In the genomic region with DNA sequence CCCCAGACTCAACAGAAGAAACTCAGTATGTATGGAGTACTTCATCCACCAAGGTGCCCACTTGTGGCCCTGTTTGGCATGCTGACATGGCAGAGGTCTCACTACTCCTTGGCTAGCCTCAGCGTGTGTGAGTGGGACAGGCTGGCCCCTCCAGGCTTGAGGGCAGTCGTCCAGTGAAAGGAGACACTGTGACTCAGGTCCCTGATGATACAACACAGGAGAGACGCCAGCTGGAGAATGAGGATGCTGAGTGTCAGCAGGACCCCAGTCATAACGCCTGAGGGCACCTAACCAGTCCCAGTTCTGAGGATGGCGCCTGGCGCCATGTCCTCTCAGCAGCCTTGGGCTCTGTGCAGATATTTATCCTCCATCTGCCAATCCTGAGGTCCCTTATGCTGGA, we compare ENCODE assay signal across 25 mouse cellular contexts.
DNase-seq lines count a peak whose midpoint lies in the region; ATAC-seq and TF ChIP-seq lines count a peak whose summit lies in the region.
"Had no signal": no experiment of that assay in that cellular context is flagged by ENCODE, and none has a peak within 500 bp of the region (broad histone marks: within the 10 kb centered on the region; RNA-seq: fewer than 3 reads in every experiment).

No protein-coding gene starts in this region.

- peaks cover 30% of the 10 kb centered on the region for H3K4me1 ChIP-seq in cerebellum, adult 2 months (ENCODE audit: control insufficient read depth, insufficient read depth, low read length)
- no peaks in the 10 kb centered on the region for H3K4me1 ChIP-seq in kidney, postnatal 0 days (replicated peaks; ENCODE audit: insufficient read depth, low read length)
- H3K4me1 ChIP-seq in stomach, embryonic 16.5 days (ENCODE audit: control insufficient read depth, insufficient read depth, low read length): peaks cover 8% of the 10 kb centered on the region
- H3K4me1 ChIP-seq: forebrain, embryonic 13.5 days; midbrain, embryonic 12.5 days; neural tube, embryonic 13.5 days had no signal

- TF ChIP-seq POLR2A in cerebellum, adult 2 months (IDR thresholded peaks at IDR 0.05; ENCODE audit: borderline replicate concordance, insufficient read depth, low read length): no peak

- H3K9me3 ChIP-seq in kidney, postnatal 0 days (replicated peaks; ENCODE audit: low read length): no peaks in the 10 kb centered on the region
- no peaks in the 10 kb centered on the region for H3K9me3 ChIP-seq in stomach, embryonic 16.5 days (replicated peaks; ENCODE audit: control insufficient read depth, low read length)
- H3K9me3 ChIP-seq: forebrain, embryonic 13.5 days; limb, embryonic 13.5 days; lung, embryonic 15.5 days; megakaryocyte, embryonic 14.5 days; midbrain, embryonic 12.5 days; neural tube, embryonic 13.5 days had no signal

- no peak overlapping the region for H3K9ac ChIP-seq in kidney, postnatal 0 days (ENCODE audit: low read depth, low read length)
- no peak overlapping the region for H3K9ac ChIP-seq in stomach, embryonic 16.5 days (ENCODE audit: low read length)
- H3K9ac ChIP-seq: forebrain, embryonic 13.5 days; limb, embryonic 13.5 days; lung, embryonic 15.5 days; midbrain, embryonic 12.5 days; neural tube, embryonic 13.5 days had no signal

- no peak overlapping the region for H3K4me3 ChIP-seq in cerebellum, adult 2 months (replicated peaks; ENCODE audit: insufficient read depth, low read depth, low read length)
- H3K4me3 ChIP-seq in gastrocnemius, adult 2 months: no peak overlapping the region
- H3K4me3 ChIP-seq in kidney, postnatal 0 days (replicated peaks; ENCODE audit: low read depth, low read length): no peak overlapping the region
- no peak overlapping the region for H3K4me3 ChIP-seq in stomach, embryonic 16.5 days (replicated peaks; ENCODE audit: low read length)
- H3K4me3 ChIP-seq: forebrain, embryonic 13.5 days; limb, embryonic 13.5 days; lung, embryonic 15.5 days; megakaryocyte, embryonic 14.5 days; midbrain, embryonic 12.5 days; myocyte; neural tube, embryonic 13.5 days had no signal

- peaks cover 9% of the 10 kb centered on the region for H3K36me3 ChIP-seq in kidney, postnatal 0 days (ENCODE audit: insufficient read depth, low read length)
- peaks cover 7% of the 10 kb centered on the region; the same call in 1 of the 2 replicates for H3K36me3 ChIP-seq in stomach, embryonic 16.5 days (ENCODE audit: control insufficient read depth, insufficient read depth, low read length)

- WGBS in cerebellum, adult 2 months: 14% methylated on average over 6 of the region's 6 CpGs
- 85% methylated on average over 6 of the region's 6 CpGs for WGBS in kidney, postnatal 0 days
- 80% methylated on average over 6 of the region's 6 CpGs for WGBS in stomach, embryonic 16.5 days

- intact Hi-C loops in gastrocnemius, adult 2 months (cut with DNase I): no loop called here

- DNase-seq in cerebellum, adult 2 months: peak in 1 of 2 experiments; percentile 56
- DNase-seq in cerebellum, postnatal 14 days: no peak
- peak; percentile 53 for DNase-seq in gastrocnemius, adult 2 months
- DNase-seq in gastrocnemius, adult 8-10 months (ENCODE audit: low spot score in 2 of 2): no peak
- no peak for DNase-seq in kidney, postnatal 0 days (ENCODE audit: low spot score)
- no peak for DNase-seq in kidney, adult 11 months
- DNase-seq in natural killer cell, adult 2 months (ENCODE audit: low spot score in 2 of 2): no peak
- DNase-seq: adrenal gland, adult 2 months; adrenal gland, postnatal 36 days; heart, postnatal 14 days; kidney, postnatal 25 days; lung, postnatal 4 days; right cerebral cortex, postnatal 4 days had no signal

- ATAC-seq in kidney, postnatal 0 days (replicated peaks; ENCODE audit: low FRiP score, low read depth): 0 out of 2 replicates have a peak, but pooled peaks have one; percentile 36
- no peak for ATAC-seq in stomach, embryonic 16.5 days (ENCODE audit: insufficient read depth, low FRiP score)
- ATAC-seq: activated CD4-positive, CD25-positive, alpha-beta regulatory T cell, adult 4 months; forebrain, embryonic 13.5 days; intestine, embryonic 16.5 days had no signal

- peak overlapping the region; percentile 48; the same call in 1 of the 2 replicates for H3K27ac ChIP-seq in cerebellum, adult 2 months (ENCODE audit: insufficient read depth, low read length)
- H3K27ac ChIP-seq in gastrocnemius, adult 2 months: 0 out of 2 replicates have a peak overlapping the region, but pooled peaks have one; percentile 12
- H3K27ac ChIP-seq in kidney, postnatal 0 days: no peak overlapping the region
- peak overlapping the region; percentile 61; the same call in 1 of the 2 replicates for H3K27ac ChIP-seq in stomach, embryonic 16.5 days (ENCODE audit: low read length)
- H3K27ac ChIP-seq: forebrain, embryonic 13.5 days; limb, embryonic 13.5 days; lung, embryonic 15.5 days; midbrain, embryonic 12.5 days; neural tube, embryonic 13.5 days had no signal

- H3K27me3 ChIP-seq in cerebellum, adult 2 months (ENCODE audit: control insufficient read depth, insufficient read depth, low read length): no peaks in the 10 kb centered on the region
- H3K27me3 ChIP-seq in kidney, postnatal 0 days (ENCODE audit: insufficient read depth, low read length): no peaks in the 10 kb centered on the region
- H3K27me3 ChIP-seq in stomach, embryonic 16.5 days (ENCODE audit: control insufficient read depth, insufficient read depth, low read length): no peaks in the 10 kb centered on the region
- H3K27me3 ChIP-seq: CH12.LX; forebrain, embryonic 13.5 days; limb, embryonic 13.5 days; lung, embryonic 15.5 days; megakaryocyte, embryonic 14.5 days; midbrain, embryonic 12.5 days; neural tube, embryonic 13.5 days had no signal

- TF ChIP-seq CTCF in cerebellum, adult 2 months (IDR thresholded peaks at IDR 0.05; ENCODE audit: borderline replicate concordance, insufficient read depth, low read depth, low read length): no peak
- TF ChIP-seq CTCF in gastrocnemius, adult 2 months (IDR thresholded peaks at IDR 0.05): no peak
- TF ChIP-seq CTCF in kidney, postnatal 0 days (IDR thresholded peaks at IDR 0.05; ENCODE audit: low read depth): no peak

- no peak overlapping the region for H3K4me2 ChIP-seq in kidney, postnatal 0 days (ENCODE audit: low read length)
- no peak overlapping the region for H3K4me2 ChIP-seq in stomach, embryonic 16.5 days (ENCODE audit: low read depth, low read length)
- H3K4me2 ChIP-seq: forebrain, embryonic 13.5 days; limb, embryonic 13.5 days; liver, embryonic 11.5 days; lung, embryonic 15.5 days; midbrain, embryonic 12.5 days; neural tube, embryonic 13.5 days had no signal
